Mouse (Mus musculus): ENCODE data around the gene Chpt1. TPM values are rescaled to one million over a fixed set of nuclear protein-coding genes. Genes with fewer than 3 reads are reported as not detected.
A peak's percentile ranks its signal among the peaks of the same experiment; 100 is the strongest.

Gene Chpt1
- polyA plus RNA-seq, 1 experiment from 2014 or later, result 91.8 TPM

DNA sequence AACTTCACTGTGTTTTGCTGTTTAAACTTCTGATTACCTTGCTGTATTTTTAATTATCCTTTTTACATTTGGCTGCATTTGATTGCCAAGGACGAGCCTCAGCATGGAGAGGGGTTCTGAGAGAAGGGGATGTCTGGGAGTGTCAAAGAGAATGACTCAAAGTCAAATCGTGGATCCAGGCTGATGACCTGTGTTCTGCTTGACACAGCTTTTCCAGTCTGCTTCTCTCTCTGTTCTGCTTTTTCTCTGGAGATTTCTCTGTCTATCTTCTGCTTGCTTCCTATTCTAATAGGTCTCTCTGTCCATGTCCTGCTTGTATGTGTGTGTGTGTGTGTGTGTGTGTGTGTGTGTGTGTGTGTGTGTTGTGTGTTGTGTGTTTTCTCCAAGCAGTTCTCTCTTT, 94.1 kb downstream of the Chpt1 start:
- no peak overlapping the region for H3K27ac ChIP-seq (replicated peaks)
- H3K9me3 ChIP-seq (ENCODE audit: control insufficient read depth, low read length), result no peaks in the 10 kb centered on the region
- H3K27me3 ChIP-seq (ENCODE audit: control insufficient read depth, insufficient read depth, low read length), result no peaks in the 10 kb centered on the region
- ATAC-seq (ENCODE audit: low FRiP score, low TSS enrichment) (no peak), DNase-seq (ENCODE audit: low spot score) (no peak)
- H3K4me1 ChIP-seq (replicated peaks; ENCODE audit: control insufficient read depth, insufficient read depth), result no peaks in the 10 kb centered on the region
- no peak overlapping the region for H3K9ac ChIP-seq (ENCODE audit: low read length)
- no peak overlapping the region for H3K4me3 ChIP-seq (ENCODE audit: low read depth, low read length)
- WGBS, result 55% methylated on average over 2 of the region's 2 CpGs
- H3K36me3 ChIP-seq (ENCODE audit: control insufficient read depth, insufficient read depth, low read length), result no peaks in the 10 kb centered on the region
- TF ChIP-seq EP300 (optimal IDR thresholded peaks at IDR 0.05), result no peak
- TF ChIP-seq CTCF (IDR thresholded peaks at IDR 0.05; ENCODE audit: low read depth), result no peak
- H3K4me2 ChIP-seq (replicated peaks; ENCODE audit: low read depth), result no peak overlapping the region

DNA sequence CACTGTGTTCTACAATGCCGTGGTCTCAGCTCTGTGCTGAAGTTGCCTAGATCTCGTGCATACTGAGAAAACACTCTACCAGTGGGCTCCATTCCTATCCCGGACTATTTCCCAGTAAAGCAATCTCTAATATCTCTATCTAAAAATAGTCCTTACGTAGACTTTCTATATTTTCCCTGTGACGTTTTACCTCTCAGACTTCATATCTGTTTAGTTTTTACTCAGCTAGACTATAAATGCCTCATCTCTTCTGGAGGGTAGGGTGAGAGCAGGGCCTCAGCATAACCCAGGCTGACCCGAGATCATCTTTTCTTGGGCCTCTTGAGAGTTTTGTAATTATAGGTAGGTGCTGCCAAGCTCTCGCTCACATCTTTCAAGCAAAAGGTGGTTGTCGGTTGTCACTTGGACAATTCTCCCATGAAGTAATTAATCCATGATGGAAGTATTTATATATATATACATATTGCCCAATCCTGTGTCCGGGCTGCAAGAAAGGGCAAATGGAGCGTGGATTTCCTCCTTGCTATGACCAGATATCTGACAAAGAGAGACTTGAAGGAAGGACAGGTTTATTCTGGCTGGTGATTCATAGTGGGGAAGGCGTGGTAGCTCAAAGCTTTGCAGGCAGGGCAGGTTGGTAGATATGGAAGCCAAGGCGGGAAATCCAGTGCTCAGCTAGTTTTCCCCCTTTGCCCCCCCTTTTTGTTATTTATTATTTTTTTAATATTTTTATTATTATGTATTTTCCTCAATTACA, 95.8 kb downstream of the Chpt1 start:
- Histone ChIP-seq H3K4me3 (ENCODE audit: low read depth, low read length) (no peak overlapping the region), H3K9ac (ENCODE audit: low read length) (no peak overlapping the region), H3K27me3 (ENCODE audit: control insufficient read depth, insufficient read depth, low read length) (no peaks in the 10 kb centered on the region), H3K4me1 (replicated peaks; ENCODE audit: control insufficient read depth, insufficient read depth) (no peaks in the 10 kb centered on the region), H3K4me2 (replicated peaks; ENCODE audit: low read depth) (no peak overlapping the region), H3K9me3 (ENCODE audit: control insufficient read depth, low read length) (no peaks in the 10 kb centered on the region), H3K27ac (replicated peaks) (no peak overlapping the region), H3K36me3 (ENCODE audit: control insufficient read depth, insufficient read depth, low read length) (no peaks in the 10 kb centered on the region)
- WGBS, result 75% methylated on average over 12 of the region's 12 CpGs
- TF ChIP-seq CTCF (IDR thresholded peaks at IDR 0.05; ENCODE audit: low read depth) (no peak), EP300 (optimal IDR thresholded peaks at IDR 0.05) (no peak)
- DNase-seq (ENCODE audit: low spot score) (peak; percentile 25), ATAC-seq (ENCODE audit: low FRiP score, low TSS enrichment) (peak; percentile 80)

DNA sequence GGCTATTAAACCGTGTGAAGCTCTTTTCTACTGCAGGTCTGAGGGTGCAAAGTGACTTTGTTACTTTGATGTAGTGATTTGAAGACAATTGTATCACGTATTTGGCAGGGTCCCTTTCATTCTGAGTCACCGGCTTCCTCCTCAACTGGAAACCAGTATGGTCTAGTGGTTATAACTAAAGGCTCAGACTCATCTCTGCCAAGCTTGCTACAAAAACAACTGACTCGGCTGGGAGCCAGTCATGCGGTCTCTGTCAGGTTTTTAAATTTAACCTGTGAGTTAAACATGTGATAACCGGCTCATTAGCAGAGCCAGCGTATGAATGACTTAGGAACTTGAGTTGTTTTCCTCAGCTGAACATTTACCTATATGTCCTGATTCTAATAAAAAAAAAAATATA, 98.1 kb downstream of the Chpt1 start:
- no peaks in the 10 kb centered on the region for H3K9me3 ChIP-seq (ENCODE audit: control insufficient read depth, low read length)
- no peak for ATAC-seq (ENCODE audit: low FRiP score, low TSS enrichment)
- no peak overlapping the region for H3K4me3 ChIP-seq (ENCODE audit: low read depth, low read length)
- TF ChIP-seq CTCF (IDR thresholded peaks at IDR 0.05; ENCODE audit: low read depth), result no peak
- no peak for TF ChIP-seq EP300 (optimal IDR thresholded peaks at IDR 0.05)
- no peaks in the 10 kb centered on the region for H3K36me3 ChIP-seq (ENCODE audit: control insufficient read depth, insufficient read depth, low read length)
- H3K27me3 ChIP-seq (ENCODE audit: control insufficient read depth, insufficient read depth, low read length), result no peaks in the 10 kb centered on the region
- DNase-seq (ENCODE audit: low spot score), result no peak
- no peak overlapping the region for H3K9ac ChIP-seq (ENCODE audit: low read length)
- H3K4me2 ChIP-seq (replicated peaks; ENCODE audit: low read depth), result no peak overlapping the region
- no peak overlapping the region for H3K27ac ChIP-seq (replicated peaks)
- 77% methylated on average over 7 of the region's 7 CpGs for WGBS
- no peaks in the 10 kb centered on the region for H3K4me1 ChIP-seq (replicated peaks; ENCODE audit: control insufficient read depth, insufficient read depth)

DNA sequence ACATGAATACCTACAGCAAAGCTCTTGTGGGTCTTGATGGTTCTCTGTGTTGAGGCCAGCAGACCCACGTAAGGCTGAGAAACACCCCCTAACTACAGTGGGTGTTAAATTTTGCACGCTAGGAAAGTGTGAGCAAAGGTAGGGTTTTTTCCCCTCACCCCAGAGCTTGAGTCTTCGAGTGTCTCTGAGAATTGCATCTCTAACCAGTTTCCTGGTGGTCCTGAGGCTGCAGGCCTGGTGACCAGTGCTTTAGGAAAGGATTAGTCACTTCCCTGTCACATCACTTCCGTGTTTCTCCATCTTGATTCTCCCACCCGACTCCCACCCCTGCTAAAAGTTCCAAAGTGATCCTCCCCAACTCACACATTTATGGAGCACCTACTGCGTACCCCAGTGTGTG, 99.7 kb downstream of the Chpt1 start:
- Histone ChIP-seq H3K4me2 (replicated peaks; ENCODE audit: low read depth) (no peak overlapping the region), H3K9ac (ENCODE audit: low read length) (no peak overlapping the region), H3K36me3 (ENCODE audit: control insufficient read depth, insufficient read depth, low read length) (no peaks in the 10 kb centered on the region), H3K4me3 (ENCODE audit: low read depth, low read length) (no peak overlapping the region), H3K9me3 (ENCODE audit: control insufficient read depth, low read length) (no peaks in the 10 kb centered on the region), H3K27ac (replicated peaks) (no peak overlapping the region), H3K27me3 (ENCODE audit: control insufficient read depth, insufficient read depth, low read length) (no peaks in the 10 kb centered on the region), H3K4me1 (replicated peaks; ENCODE audit: control insufficient read depth, insufficient read depth) (no peaks in the 10 kb centered on the region)
- DNase-seq (ENCODE audit: low spot score), result no peak
- WGBS, result 78% methylated on average over 6 of the region's 6 CpGs
- no peak for ATAC-seq (ENCODE audit: low FRiP score, low TSS enrichment)
- TF ChIP-seq EP300 (optimal IDR thresholded peaks at IDR 0.05), result no peak
- TF ChIP-seq CTCF (IDR thresholded peaks at IDR 0.05; ENCODE audit: low read depth), result no peak

DNA sequence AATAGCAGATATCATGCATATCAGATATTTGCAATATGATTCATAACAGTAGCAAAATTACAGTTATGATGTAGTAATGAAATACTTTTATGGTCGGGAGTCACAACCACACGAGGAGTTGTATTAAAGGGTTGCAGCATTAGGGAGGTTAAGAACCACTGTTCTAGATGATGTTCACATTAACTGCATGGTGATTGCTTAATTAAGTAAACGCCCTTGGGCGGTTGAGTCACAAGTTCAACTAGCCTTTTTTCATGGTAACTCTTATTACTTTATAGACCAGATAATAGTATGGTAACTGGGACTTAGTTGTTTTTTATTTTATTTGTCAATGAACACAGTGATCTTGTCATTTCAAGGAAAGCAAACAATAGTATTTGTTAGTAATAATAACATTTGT, 100.9 kb downstream of the Chpt1 start:
- no peak overlapping the region for H3K4me3 ChIP-seq (ENCODE audit: low read depth, low read length)
- no peak for DNase-seq (ENCODE audit: low spot score)
- no peak overlapping the region for H3K9ac ChIP-seq (ENCODE audit: low read length)
- no peaks in the 10 kb centered on the region for H3K9me3 ChIP-seq (ENCODE audit: control insufficient read depth, low read length)
- TF ChIP-seq EP300 (optimal IDR thresholded peaks at IDR 0.05) (no peak), CTCF (IDR thresholded peaks at IDR 0.05; ENCODE audit: low read depth) (no peak)
- no peaks in the 10 kb centered on the region for H3K36me3 ChIP-seq (ENCODE audit: control insufficient read depth, insufficient read depth, low read length)
- WGBS, result 87% methylated on average over 4 of the region's 4 CpGs
- H3K27me3 ChIP-seq (ENCODE audit: control insufficient read depth, insufficient read depth, low read length), result no peaks in the 10 kb centered on the region
- no peak for ATAC-seq (ENCODE audit: low FRiP score, low TSS enrichment)
- H3K27ac ChIP-seq (replicated peaks), result no peak overlapping the region
- no peaks in the 10 kb centered on the region for H3K4me1 ChIP-seq (replicated peaks; ENCODE audit: control insufficient read depth, insufficient read depth)
- H3K4me2 ChIP-seq (replicated peaks; ENCODE audit: low read depth), result no peak overlapping the region

Other genes starting within 250 kb of the Chpt1 start
- 2.4 and 2.8 TPM in 2 replicates for gene Dram1, start 125.0 kb downstream of the Chpt1 start, polyA plus RNA-seq (2015; fragmentation: Nextera tagmentation; extraction: Ambion mirVana)
- gene Gnptab, start 124.9 kb downstream of the Chpt1 start, polyA plus RNA-seq (2015; fragmentation: Nextera tagmentation; extraction: Ambion mirVana), result 4.4 and 4.8 TPM in 2 replicates
- 0.15 TPM in 2 replicates for gene Sycp3, start 44.5 kb downstream of the Chpt1 start, polyA plus RNA-seq (2015; fragmentation: Nextera tagmentation; extraction: Ambion mirVana)
- gene Mybpc1, start 101.1 kb upstream of the Chpt1 start, polyA plus RNA-seq (2015; fragmentation: Nextera tagmentation; extraction: Ambion mirVana), result 0.57 and 0.69 TPM in 2 replicates
- gene Spic, start 180.9 kb upstream of the Chpt1 start, polyA plus RNA-seq (2015; fragmentation: Nextera tagmentation; extraction: Ambion mirVana), result 0.62 and 1.4 TPM in 2 replicates
- gene Arl1, start 226.8 kb upstream of the Chpt1 start, polyA plus RNA-seq (2015; fragmentation: Nextera tagmentation; extraction: Ambion mirVana), result 176 and 183 TPM in 2 replicates